Mouse (Mus musculus) monocyte, adult 5-6 weeks (primary cell): ENCODE measurements around the gene Srl. TPM values are rescaled to one million over a fixed set of nuclear protein-coding genes. Genes with fewer than 3 reads are reported as not detected.
A peak's percentile ranks its signal among the peaks of the same experiment; 100 is the strongest.
"Not testable (repeated sequence)": the region's sequence is repeated elsewhere in the genome, so short reads cannot be mapped to it uniquely, and the experiment has no call there.

Experiments
- ATAC-seq: fragments of 153-309, 156-312 bp; replicated peaks from 2 replicates; pipeline ENCODE4 v1.8.0; 2017; ENCODE audit warnings: mild to moderate bottlenecking; ENCODE audit not compliant: low TSS enrichment, insufficient number of reproducible peaks, severe bottlenecking, poor library complexity, low FRiP score
- total RNA-seq: library from RNA; stranded (forward); fragments of 200-1000, 200-491, 200-594 nt; gene quantifications from 3 replicates; pipeline ENCODE4 v1.2.3, GENCODE M21; 2017

The Srl gene
- total RNA-seq, 1 experiment from 2014 or later: 0.38 TPM

GRCm38 (mm10) chr16:4557949-4558348 is 16.3 kb upstream of the Srl start:
- ATAC-seq: peak; percentile 24; the same call in 1 of the 2 replicates

GRCm38 (mm10) chr16:4557085-4557484 is 15.5 kb upstream of the Srl start:
- ATAC-seq: no peak

- ATAC-seq: no peak
Measured at GRCm38 (mm10) chr16:4555555-4555954, 13.9 kb upstream of the Srl start.

- no peak for ATAC-seq
Measured at GRCm38 (mm10) chr16:4552829-4553550, 11.4 kb upstream of the Srl start.

- no peak for ATAC-seq
Measured at GRCm38 (mm10) chr16:4551885-4552284, 10.3 kb upstream of the Srl start.

- peak; percentile 81 for ATAC-seq
Measured at GRCm38 (mm10) chr16:4551056-4551455, 9.4 kb upstream of the Srl start.

GRCm38 (mm10) chr16:4548953-4549688 is 7.5 kb upstream of the Srl start:
- ATAC-seq: no peak

GRCm38 (mm10) chr16:4547611-4548010 is 6.0 kb upstream of the Srl start:
- ATAC-seq: no peak

- ATAC-seq: no peak
Measured at GRCm38 (mm10) chr16:4546838-4547237, 5.2 kb upstream of the Srl start.

GRCm38 (mm10) chr16:4544845-4545244 is 3.2 kb upstream of the Srl start:
- ATAC-seq: no peak

GRCm38 (mm10) chr16:4543266-4543665 is 1.6 kb upstream of the Srl start:
- ATAC-seq: no peak

- no peak for ATAC-seq
Measured at GRCm38 (mm10) chr16:4542236-4542774, 689 bp upstream of the Srl start.

GRCm38 (mm10) chr16:4541033-4541432 is 583 bp downstream of the Srl start:
- no peak for ATAC-seq

GRCm38 (mm10) chr16:4540064-4540775 is 1.4 kb downstream of the Srl start:
- ATAC-seq: no peak

GRCm38 (mm10) chr16:4539521-4539920 is 2.1 kb downstream of the Srl start:
- no peak for ATAC-seq

- no peak for ATAC-seq
Measured at GRCm38 (mm10) chr16:4537616-4538358, 3.8 kb downstream of the Srl start.

- ATAC-seq: not testable (repeated sequence)
Measured at GRCm38 (mm10) chr16:4527373-4527772, 14.2 kb downstream of the Srl start.

- no peak for ATAC-seq
Measured at GRCm38 (mm10) chr16:4523313-4524004, 18.2 kb downstream of the Srl start.
